Mouse (Mus musculus) myocyte (in vitro differentiated cells): ENCODE results near the gene Arglu1. TPM values are rescaled to one million over a fixed set of nuclear protein-coding genes. Genes with fewer than 3 reads are reported as not detected.

ENCODE experiments used
- H3K27me3 ChIP-seq: one replicate; pipeline ENCODE4 v1.6.1; 2011; ENCODE audit not compliant: control insufficient read depth, insufficient read depth, insufficient read length
- H3K36me3 ChIP-seq: one replicate; pipeline ENCODE4 v1.6.1; 2011; ENCODE audit not compliant: control insufficient read depth, insufficient read depth
- H3K4me2 ChIP-seq: one replicate; pipeline ENCODE4 v1.6.1; 2011; ENCODE audit warnings: low read depth, control low read depth
- H3K4me3 ChIP-seq: one replicate; pipeline ENCODE4 v1.5.1; 2011; ENCODE audit warnings: mild to moderate bottlenecking, control low read depth, moderate library complexity
- H3K79me2 ChIP-seq: one replicate; pipeline ENCODE4 v1.6.1; 2011; ENCODE audit not compliant: control insufficient read depth, insufficient read depth
- H3ac ChIP-seq: one replicate; pipeline ENCODE4 v1.6.1; 2011; ENCODE audit not compliant: control insufficient read depth, insufficient read length
- CEBPB ChIP-seq: IDR thresholded peaks from 2 replicates; pipeline ENCODE4 v1.6.1; 2011; ENCODE audit warnings: mild to moderate bottlenecking, moderate library complexity; ENCODE audit not compliant: poor library complexity, insufficient read depth, severe bottlenecking
- E2F4 ChIP-seq: IDR thresholded peaks from one replicate; pipeline ENCODE4 v1.6.1; 2011; ENCODE audit warnings: mild to moderate bottlenecking, control low read depth, moderate library complexity; ENCODE audit not compliant: insufficient read depth
- MAX ChIP-seq: IDR thresholded peaks from one replicate; pipeline ENCODE4 v1.6.1; 2011; ENCODE audit warnings: low read depth, mild to moderate bottlenecking, control low read depth
- MYOD1 ChIP-seq, 3 experiments: IDR thresholded peaks; one replicate each; pipeline ENCODE4 v1.6.1; 2011; ENCODE audit warnings: control low read depth in 2 of 3, low read depth in 2 of 3, mild to moderate bottlenecking in 2 of 3, moderate library complexity in 1 of 3; ENCODE audit not compliant: insufficient read length in 2 of 3, control insufficient read depth in 1 of 3
- MYOG ChIP-seq, 3 experiments: IDR thresholded peaks; one replicate each; pipeline ENCODE4 v1.6.1; 2011; ENCODE audit warnings: control low read depth in 2 of 3, low read depth in 2 of 3, mild to moderate bottlenecking in 2 of 3; ENCODE audit not compliant: insufficient read length in 2 of 3, control insufficient read depth in 1 of 3, insufficient read depth in 1 of 3
- POLR2A ChIP-seq: IDR thresholded peaks from one replicate; pipeline ENCODE4 v1.6.1; 2011; ENCODE audit warnings: low read depth, mild to moderate bottlenecking, control low read depth, moderate library complexity; ENCODE audit not compliant: insufficient read length
- POLR2AphosphoS2 ChIP-seq: IDR thresholded peaks from one replicate; pipeline ENCODE4 v1.6.1; 2011; ENCODE audit warnings: low read depth, control low read depth; ENCODE audit not compliant: insufficient read length
- REST ChIP-seq: IDR thresholded peaks from one replicate; pipeline ENCODE4 v1.6.1; 2011; ENCODE audit warnings: mild to moderate bottlenecking, control low read depth, moderate library complexity; ENCODE audit not compliant: insufficient read depth, insufficient read length
- SRF ChIP-seq: IDR thresholded peaks from one replicate; pipeline ENCODE4 v1.6.1; 2011; ENCODE audit warnings: low read depth; ENCODE audit not compliant: control insufficient read depth, insufficient read length
- TCF12 ChIP-seq: IDR thresholded peaks from one replicate; pipeline ENCODE4 v1.6.1; 2011; ENCODE audit warnings: mild to moderate bottlenecking, control low read depth; ENCODE audit not compliant: poor library complexity, insufficient read depth, severe bottlenecking
- TCF3 ChIP-seq: IDR thresholded peaks from one replicate; pipeline ENCODE4 v1.6.1; 2011; ENCODE audit warnings: low read depth, control low read depth; ENCODE audit not compliant: insufficient read length
- USF1 ChIP-seq: IDR thresholded peaks from one replicate; pipeline ENCODE4 v1.6.1; 2011; ENCODE audit warnings: low read depth, mild to moderate bottlenecking, control low read depth, moderate library complexity
- polyA plus RNA-seq: library from polyadenylated mRNA; unstranded; fragments of >200 nt; fragmentation: generic; extraction: Trizol; gene quantifications from one replicate; pipeline ENCODE4 v1.2.1, GENCODE M21; 2012; ENCODE audit warnings: missing spikeins

The Arglu1 gene
- polyA plus RNA-seq, 1 experiment, result 17.7 TPM

- H3K4me2 ChIP-seq, result no peak overlapping the region
- peaks cover 97% of the 10 kb centered on the region for H3K79me2 ChIP-seq
- TF ChIP-seq MAX (no peak), CEBPB (no peak), SRF (no peak), TCF12 (no peak), POLR2AphosphoS2 (no peak), POLR2A (no peak), USF1 (no peak), MYOG (IDR thresholded peaks at IDR 0.05; ENCODE audit: control insufficient read depth in 1 of 3, insufficient read depth in 1 of 3, insufficient read length in 2 of 3, low read depth in 2 of 3) (no peak), E2F4 (no peak), MYOD1 (IDR thresholded peaks at IDR 0.05; ENCODE audit: control insufficient read depth in 1 of 3, insufficient read length in 2 of 3, low read depth in 2 of 3) (no peak), TCF3 (no peak), REST (no peak)
- H3ac ChIP-seq, result no peak overlapping the region
- H3K4me3 ChIP-seq, result no peak overlapping the region
- H3K27me3 ChIP-seq, result no peaks in the 10 kb centered on the region
- H3K36me3 ChIP-seq, result peaks cover 79% of the 10 kb centered on the region
Measured at GRCm38 (mm10) chr8:8678236-8678635, 12.1 kb downstream of the Arglu1 start.

GRCm38 (mm10) chr8:8674864-8675263 is 15.5 kb downstream of the Arglu1 start:
- no peak for TF ChIP-seq E2F4
- no peak for TF ChIP-seq SRF
- TF ChIP-seq POLR2A, result no peak
- TF ChIP-seq MYOD1 (IDR thresholded peaks at IDR 0.05; ENCODE audit: control insufficient read depth in 1 of 3, insufficient read length in 2 of 3, low read depth in 2 of 3), result no peak
- TF ChIP-seq TCF3, result no peak
- TF ChIP-seq MAX, result no peak
- no peak for TF ChIP-seq POLR2AphosphoS2
- no peak for TF ChIP-seq USF1
- no peak for TF ChIP-seq CEBPB
- no peak for TF ChIP-seq REST
- TF ChIP-seq MYOG (IDR thresholded peaks at IDR 0.05; ENCODE audit: control insufficient read depth in 1 of 3, insufficient read depth in 1 of 3, insufficient read length in 2 of 3, low read depth in 2 of 3), result no peak
- no peak for TF ChIP-seq TCF12
- Histone ChIP-seq H3K4me2 (no peak overlapping the region), H3K27me3 (no peaks in the 10 kb centered on the region), H3K79me2 (peaks cover 100% of the 10 kb centered on the region), H3K36me3 (peaks cover 78% of the 10 kb centered on the region), H3K4me3 (no peak overlapping the region), H3ac (no peak overlapping the region)

- no peak for TF ChIP-seq POLR2AphosphoS2
- no peak for TF ChIP-seq REST
- H3K27me3 ChIP-seq, result no peaks in the 10 kb centered on the region
- peak overlapping the region; percentile 94 for H3K4me2 ChIP-seq
- H3ac ChIP-seq, result peak overlapping the region; percentile 86
- peak overlapping the region; percentile 88 for H3K4me3 ChIP-seq
- peaks cover 10% of the 10 kb centered on the region for H3K36me3 ChIP-seq
- H3K79me2 ChIP-seq, result peaks cover 50% of the 10 kb centered on the region
Measured at GRCm38 (mm10) chr8:8661759-8662138, 28.6 kb downstream of the Arglu1 start.

GRCm38 (mm10) chr8:8661103-8661758 is 29.1 kb downstream of the Arglu1 start, which contains the start of gene Efnb2:
Gene Efnb2, minus strand, starts transcription at chr8:8661242.
- Histone ChIP-seq H3K79me2 (peaks cover 55% of the 10 kb centered on the region), H3K27me3 (no peaks in the 10 kb centered on the region), H3K4me2 (peak within 1 kb of the TSS; percentile 94), H3K4me3 (peak within 1 kb of the TSS; percentile 88), H3K36me3 (peaks cover 5% of the 10 kb centered on the region), H3ac (peak within 1 kb of the TSS; percentile 86)
- TF ChIP-seq REST, result peak; percentile 39
- TF ChIP-seq TCF12, result no peak
- TF ChIP-seq CEBPB, result no peak
- no peak for TF ChIP-seq MYOD1 (IDR thresholded peaks at IDR 0.05; ENCODE audit: control insufficient read depth in 1 of 3, insufficient read length in 2 of 3, low read depth in 2 of 3)
- TF ChIP-seq POLR2AphosphoS2, result peak; percentile 86
- no peak for TF ChIP-seq MYOG (IDR thresholded peaks at IDR 0.05; ENCODE audit: control insufficient read depth in 1 of 3, insufficient read depth in 1 of 3, insufficient read length in 2 of 3, low read depth in 2 of 3)
- TF ChIP-seq TCF3, result no peak
- peak; percentile 25 for TF ChIP-seq SRF
- peak; percentile 93 for TF ChIP-seq POLR2A
- no peak for TF ChIP-seq MAX
- peak; percentile 54 for TF ChIP-seq E2F4
- TF ChIP-seq USF1, result no peak
